Mouse (Mus musculus): ENCODE results near the gene Cenpe. TPM values are rescaled to one million over a fixed set of nuclear protein-coding genes. Genes with fewer than 3 reads are reported as not detected.
"Not testable (repeated sequence)": the region's sequence is repeated elsewhere in the genome, so short reads cannot be mapped to it uniquely, and the experiment has no call there.

Gene Cenpe
- total RNA-seq (2018; cell fraction: chromatin; rRNA removed), result 10 to 100 TPM in 18 of 26 experiments, 1 to 10 TPM in 8; 1.8 to 36.7 (median 13.3) TPM
- 1 to 10 TPM; 2.3 to 6.7 (median 3.9) TPM for total RNA-seq (2018; cell fraction: cytosol; rRNA removed)
- 10 to 100 TPM in 3 of 26 experiments, 1 to 10 TPM in 23; 3.0 to 22.1 (median 5.7) TPM for total RNA-seq (2018; cell fraction: nucleus; rRNA removed)
- polyA plus RNA-seq (2018), result 1.2 to 7.5 TPM (median 6.7 TPM) in 3 replicates

GRCm38 (mm10) chr3:135211805-135212657, at the start of gene Cenpe:
TSS of gene Cenpe (plus strand) at chr3:135212537.
- Histone ChIP-seq H3K36me3 (ENCODE audit: inconsistent target) (no peaks in the 10 kb centered on the region), H3K79me2 (ENCODE audit: inconsistent target) (peaks cover 33% of the 10 kb centered on the region)
- 5% methylated on average over 29 of the region's 29 CpGs for WGBS (ENCODE audit: missing documents)

GRCm38 (mm10) chr3:135171898-135172446, 40.4 kb upstream of the Cenpe start:
- no peak overlapping the region for H3K4me3 ChIP-seq (ENCODE audit: inconsistent target)
- H3K36me3 ChIP-seq (ENCODE audit: inconsistent target), result no peaks in the 10 kb centered on the region
- no peak overlapping the region for H3K27ac ChIP-seq
- WGBS (ENCODE audit: missing documents), result 77% methylated on average over 3 of the region's 3 CpGs
- H3K79me2 ChIP-seq (ENCODE audit: inconsistent target), result no peaks in the 10 kb centered on the region

More at GRCm38 (mm10) chr3:135211805-135212657, at the start of gene Cenpe:
- H3K27ac ChIP-seq, result peak within 1 kb of the TSS; percentile 71
- H3K4me3 ChIP-seq (ENCODE audit: inconsistent target), result peak within 1 kb of the TSS; percentile 78

GRCm38 (mm10) chr3:135191861-135192260, 20.5 kb upstream of the Cenpe start:
- Histone ChIP-seq H3K36me3 (ENCODE audit: inconsistent target) (no peaks in the 10 kb centered on the region), H3K27ac (no peak overlapping the region), H3K79me2 (ENCODE audit: inconsistent target) (no peaks in the 10 kb centered on the region), H3K4me3 (ENCODE audit: inconsistent target) (no peak overlapping the region)
- 0% methylated on average over 6 of the region's 6 CpGs for WGBS (ENCODE audit: missing documents)

- not testable (repeated sequence) for H3K27ac ChIP-seq; H3K79me2 ChIP-seq (ENCODE audit: inconsistent target); H3K4me3 ChIP-seq (ENCODE audit: inconsistent target); H3K36me3 ChIP-seq (ENCODE audit: inconsistent target)
- WGBS (ENCODE audit: missing documents), result 87% methylated on average over 2 of the region's 2 CpGs
Measured at GRCm38 (mm10) chr3:135198051-135198450, 14.3 kb upstream of the Cenpe start.

- Histone ChIP-seq H3K4me3 (ENCODE audit: inconsistent target) (peak overlapping the region; percentile 7), H3K36me3 (ENCODE audit: inconsistent target) (no peaks in the 10 kb centered on the region), H3K79me2 (ENCODE audit: inconsistent target) (no peaks in the 10 kb centered on the region), H3K27ac (no peak overlapping the region)
- 30% methylated on average over 17 of the region's 17 CpGs for WGBS (ENCODE audit: missing documents)
Measured at GRCm38 (mm10) chr3:135200409-135201303, 11.7 kb upstream of the Cenpe start.

- H3K79me2 ChIP-seq (ENCODE audit: inconsistent target), result no peaks in the 10 kb centered on the region
- no peak overlapping the region for H3K27ac ChIP-seq
- no peak overlapping the region for H3K4me3 ChIP-seq (ENCODE audit: inconsistent target)
- no peaks in the 10 kb centered on the region for H3K36me3 ChIP-seq (ENCODE audit: inconsistent target)
- WGBS (ENCODE audit: missing documents), result 28% methylated on average over 4 of the region's 4 CpGs
Measured at GRCm38 (mm10) chr3:135206621-135207020, 5.7 kb upstream of the Cenpe start.

GRCm38 (mm10) chr3:135212658-135213350, 467 bp downstream of the Cenpe start:
- WGBS (ENCODE audit: missing documents), result under 1% methylated on average over 26 of the region's 26 CpGs
- H3K27ac ChIP-seq, result peak overlapping the region; percentile 71
- no peaks in the 10 kb centered on the region for H3K36me3 ChIP-seq (ENCODE audit: inconsistent target)
- peak overlapping the region; percentile 78 for H3K4me3 ChIP-seq (ENCODE audit: inconsistent target)
- H3K79me2 ChIP-seq (ENCODE audit: inconsistent target), result peaks cover 33% of the 10 kb centered on the region

GRCm38 (mm10) chr3:135232058-135232457, 19.7 kb downstream of the Cenpe start:
- peaks cover 36% of the 10 kb centered on the region for H3K36me3 ChIP-seq (ENCODE audit: inconsistent target)
- no peak overlapping the region for H3K27ac ChIP-seq
- H3K79me2 ChIP-seq (ENCODE audit: inconsistent target), result no peaks in the 10 kb centered on the region
- H3K4me3 ChIP-seq (ENCODE audit: inconsistent target), result no peak overlapping the region
- 96% methylated on average over 3 of the region's 3 CpGs for WGBS (ENCODE audit: missing documents)

- H3K4me3 ChIP-seq (ENCODE audit: inconsistent target), result no peak overlapping the region
- 100% methylated on average over 3 of the region's 3 CpGs for WGBS (ENCODE audit: missing documents)
- no peak overlapping the region for H3K27ac ChIP-seq
- H3K79me2 ChIP-seq (ENCODE audit: inconsistent target), result no peaks in the 10 kb centered on the region
- H3K36me3 ChIP-seq (ENCODE audit: inconsistent target), result peaks cover 40% of the 10 kb centered on the region
Measured at GRCm38 (mm10) chr3:135232462-135232861, 20.1 kb downstream of the Cenpe start.

GRCm38 (mm10) chr3:135245733-135246132, 33.4 kb downstream of the Cenpe start:
- Histone ChIP-seq H3K27ac (no peak overlapping the region), H3K36me3 (ENCODE audit: inconsistent target) (0 out of 2 replicates have a peak, but pooled peaks cover 11% of the 10 kb centered on the region), H3K4me3 (ENCODE audit: inconsistent target) (no peak overlapping the region), H3K79me2 (ENCODE audit: inconsistent target) (no peaks in the 10 kb centered on the region)

- peaks cover 17% of the 10 kb centered on the region; the same call in 1 of the 2 replicates for H3K36me3 ChIP-seq (ENCODE audit: inconsistent target)
- H3K4me3 ChIP-seq (ENCODE audit: inconsistent target), result no peak overlapping the region
- no peak overlapping the region for H3K27ac ChIP-seq
- 90% methylated on average over 6 of the region's 6 CpGs for WGBS (ENCODE audit: missing documents)
- no peaks in the 10 kb centered on the region for H3K79me2 ChIP-seq (ENCODE audit: inconsistent target)
Measured at GRCm38 (mm10) chr3:135246828-135247227, 34.5 kb downstream of the Cenpe start.

GRCm38 (mm10) chr3:135249104-135249503, 36.8 kb downstream of the Cenpe start:
- Histone ChIP-seq H3K79me2 (ENCODE audit: inconsistent target) (no peaks in the 10 kb centered on the region), H3K36me3 (ENCODE audit: inconsistent target) (peaks cover 21% of the 10 kb centered on the region; the same call in 1 of the 2 replicates), H3K4me3 (ENCODE audit: inconsistent target) (no peak overlapping the region), H3K27ac (no peak overlapping the region)
- 84% methylated on average over 6 of the region's 6 CpGs for WGBS (ENCODE audit: missing documents)

GRCm38 (mm10) chr3:135251825-135252224, 39.5 kb downstream of the Cenpe start:
- H3K27ac ChIP-seq, result no peak overlapping the region
- peaks cover 18% of the 10 kb centered on the region; the same call in 1 of the 2 replicates for H3K36me3 ChIP-seq (ENCODE audit: inconsistent target)
- WGBS (ENCODE audit: missing documents), result 97% methylated on average over 6 of the region's 6 CpGs
- no peaks in the 10 kb centered on the region for H3K79me2 ChIP-seq (ENCODE audit: inconsistent target)
- H3K4me3 ChIP-seq (ENCODE audit: inconsistent target), result no peak overlapping the region

- H3K36me3 ChIP-seq (ENCODE audit: inconsistent target), result peaks cover 20% of the 10 kb centered on the region; the same call in 1 of the 2 replicates
- H3K27ac ChIP-seq, result no peak overlapping the region
- H3K79me2 ChIP-seq (ENCODE audit: inconsistent target), result no peaks in the 10 kb centered on the region
- H3K4me3 ChIP-seq (ENCODE audit: inconsistent target), result no peak overlapping the region
Measured at GRCm38 (mm10) chr3:135254784-135255183, 42.4 kb downstream of the Cenpe start.
